Mouse (Mus musculus) cerebellum, postnatal 10 days (tissue): ENCODE results near the gene Lig1.
A peak's percentile ranks its signal among the peaks of the same experiment; 100 is the strongest.
"Not testable (repeated sequence)": the region's sequence is repeated elsewhere in the genome, so short reads cannot be mapped to it uniquely, and the experiment has no call there.

Source experiments
- DNase-seq, 2 experiments: peaks; one replicate each; pipeline ENCODE4 v3.0.0; 2021; ENCODE audit warnings: mixed read lengths in 2 of 2

The Lig1 gene

DNA sequence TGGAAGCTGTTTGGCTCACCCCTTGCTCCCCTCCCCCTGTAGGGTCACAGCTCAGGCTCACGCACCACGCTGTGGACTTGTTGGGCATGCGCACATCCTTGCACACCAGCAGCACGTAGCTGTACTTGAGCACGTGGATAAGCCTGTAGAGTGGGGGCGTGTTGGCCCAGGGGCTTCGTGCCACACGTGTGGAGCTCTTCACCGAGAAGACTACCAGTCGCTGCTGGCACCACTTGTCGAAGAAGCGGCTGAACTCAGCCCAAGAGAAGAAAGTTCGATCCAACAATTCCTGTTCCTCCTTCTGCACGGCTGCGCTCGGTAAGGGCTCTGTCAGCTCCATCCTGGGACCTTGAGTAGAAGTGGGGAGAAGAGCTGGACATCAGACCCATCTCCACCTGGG, at the start of gene Lig1:
Gene Lig1 (plus strand): TSS at position 203 of the 400 bp plus-strand sequence.
- no peak for DNase-seq

DNA sequence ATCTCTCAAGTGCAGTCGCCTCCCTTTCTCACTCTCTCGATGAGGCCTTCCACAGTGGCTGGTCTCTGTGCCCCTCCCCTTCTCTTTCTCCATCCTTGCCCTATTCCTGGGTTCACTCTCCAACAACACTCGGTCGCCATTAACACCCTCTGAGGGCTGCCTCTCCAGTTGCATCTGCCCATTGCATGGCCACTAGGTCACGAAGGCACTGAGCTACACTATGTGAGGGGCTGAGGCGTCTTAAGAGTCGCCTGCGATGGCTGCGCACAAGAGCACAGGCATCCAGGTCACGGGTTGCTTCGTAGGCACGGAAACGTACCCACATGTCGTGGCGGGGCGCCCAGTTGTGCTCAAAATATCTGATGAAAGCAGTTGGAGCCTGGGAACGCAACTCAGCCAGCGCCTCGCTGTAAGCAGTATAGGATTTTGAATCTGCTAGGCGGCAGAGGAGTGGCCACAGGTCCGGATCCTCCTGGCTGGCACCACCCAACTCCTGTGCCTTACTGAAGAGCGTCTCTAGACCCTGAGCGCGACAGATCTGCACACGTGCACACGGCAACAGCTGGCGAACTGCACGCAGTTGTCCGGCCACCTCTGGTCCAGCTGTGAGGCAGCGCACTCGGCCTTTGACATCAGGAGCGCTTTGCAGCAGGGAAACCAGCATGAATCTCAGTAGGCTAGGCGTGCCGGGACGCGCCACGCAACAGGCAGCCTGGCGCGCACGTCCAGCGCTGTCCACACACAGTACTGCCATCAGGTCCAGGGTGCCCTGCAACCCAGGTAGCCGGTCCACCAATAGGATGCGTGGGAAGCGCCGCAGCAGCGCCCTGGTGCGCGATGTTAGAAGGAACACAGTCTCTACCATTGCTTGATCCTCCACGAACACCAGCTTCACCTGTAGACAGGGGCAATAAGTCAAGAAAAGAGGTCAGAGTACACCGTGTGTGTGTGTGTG, 16.1 kb upstream of the Lig1 start:
- no peak for DNase-seq

DNA sequence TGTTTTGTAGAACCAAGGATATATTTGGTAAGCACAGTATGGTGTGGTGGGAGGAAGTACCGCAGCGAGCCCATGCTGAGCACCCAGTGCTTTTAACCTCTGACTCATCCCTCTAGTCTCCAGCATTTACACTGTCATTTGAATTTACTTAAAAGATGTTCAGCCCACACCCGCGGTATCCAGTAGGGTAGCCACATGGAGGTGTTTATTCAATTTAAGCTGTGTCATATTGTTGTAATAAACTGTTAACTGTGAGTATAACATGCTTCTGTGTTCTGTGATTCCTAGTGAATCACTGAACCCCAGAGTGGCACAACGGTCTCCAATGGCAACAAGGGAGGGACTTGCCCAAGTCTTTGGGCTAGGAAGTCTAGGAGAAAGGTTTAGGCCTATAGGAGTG, 13.2 kb upstream of the Lig1 start:
- no peak for DNase-seq

DNA sequence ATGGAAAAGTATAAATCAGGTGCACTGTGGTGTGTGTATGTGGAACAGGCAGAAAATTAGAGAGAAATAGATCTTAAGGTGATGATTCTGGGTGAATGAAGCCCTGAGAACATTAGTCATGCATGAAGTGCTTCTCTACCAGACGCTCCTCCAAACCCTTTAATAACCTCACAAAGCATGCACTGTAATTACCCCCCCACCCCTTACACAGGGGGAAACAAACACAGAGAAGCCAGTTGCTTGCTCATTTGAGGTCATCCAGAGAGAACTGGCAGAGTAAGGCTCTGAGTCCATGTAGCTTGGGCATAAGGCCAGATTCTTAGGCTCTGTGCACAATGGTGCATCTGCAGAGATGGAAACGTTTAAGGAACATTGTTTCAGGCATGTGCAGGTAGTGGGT, 12.7 kb upstream of the Lig1 start:
- DNase-seq: peak in 1 of 2 experiments; percentile 9

DNA sequence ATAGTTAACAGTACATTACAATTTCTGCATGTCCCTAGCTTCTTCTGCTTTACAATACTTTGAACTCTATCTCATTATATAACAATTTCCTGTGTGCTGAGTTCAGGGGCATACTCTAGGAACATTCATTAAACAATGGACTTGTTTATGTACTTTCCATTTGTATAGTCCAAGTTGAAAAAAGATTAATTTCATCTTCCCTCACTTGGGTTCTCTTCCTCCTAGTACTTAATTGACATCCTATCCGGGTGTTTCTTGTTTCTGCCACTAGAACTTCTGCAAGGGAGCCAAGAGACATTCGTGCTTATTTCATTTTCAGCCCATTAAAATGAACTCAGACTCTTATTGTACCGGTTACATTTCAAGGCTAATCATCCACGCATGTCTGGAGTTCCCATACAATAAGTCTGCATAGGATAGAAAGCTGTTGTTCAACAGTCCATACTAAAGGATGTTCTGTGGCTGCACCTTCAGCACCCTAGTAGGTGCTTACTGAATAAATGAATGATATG, 8.3 kb upstream of the Lig1 start:
- DNase-seq: no peak

DNA sequence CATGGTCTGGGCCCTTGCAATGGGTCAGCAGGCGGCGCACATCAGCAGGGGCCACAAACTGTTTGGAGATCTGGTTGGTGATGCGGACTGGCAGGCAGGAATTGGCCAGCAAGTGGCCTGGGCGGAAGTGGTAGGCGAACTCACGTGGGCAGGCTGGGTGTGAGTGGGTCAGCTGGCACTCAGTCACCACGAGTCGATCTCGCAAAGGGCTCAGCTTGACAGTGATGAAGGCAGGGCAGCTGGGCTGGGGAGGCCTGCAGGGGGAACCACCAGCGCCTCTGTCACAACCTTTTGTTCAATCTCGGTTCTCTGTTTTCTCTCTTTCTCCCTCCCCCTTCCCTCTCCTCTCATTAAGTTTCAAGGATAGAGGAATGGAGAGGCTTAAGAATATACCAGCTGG, 7.7 kb upstream of the Lig1 start:
- DNase-seq: no peak

DNA sequence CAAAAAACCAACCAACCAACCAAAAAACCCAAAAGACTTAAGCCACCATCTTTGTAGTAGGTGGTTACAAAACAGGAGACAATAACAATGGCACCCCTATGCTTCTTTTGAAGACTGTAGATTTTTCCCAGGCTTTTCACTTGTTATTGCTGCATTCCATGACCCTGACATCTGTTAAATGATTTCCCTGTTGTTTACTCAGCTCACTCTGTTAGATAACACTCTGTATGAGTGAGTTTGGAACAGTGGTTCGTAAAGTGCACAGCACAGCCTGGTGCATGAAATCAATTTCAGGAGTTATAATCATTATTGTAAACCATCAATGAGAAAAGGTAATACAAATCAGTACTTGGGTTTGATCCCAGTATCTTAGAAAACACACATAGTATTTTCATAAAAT, 5.4 kb upstream of the Lig1 start:
- DNase-seq: no peak

DNA sequence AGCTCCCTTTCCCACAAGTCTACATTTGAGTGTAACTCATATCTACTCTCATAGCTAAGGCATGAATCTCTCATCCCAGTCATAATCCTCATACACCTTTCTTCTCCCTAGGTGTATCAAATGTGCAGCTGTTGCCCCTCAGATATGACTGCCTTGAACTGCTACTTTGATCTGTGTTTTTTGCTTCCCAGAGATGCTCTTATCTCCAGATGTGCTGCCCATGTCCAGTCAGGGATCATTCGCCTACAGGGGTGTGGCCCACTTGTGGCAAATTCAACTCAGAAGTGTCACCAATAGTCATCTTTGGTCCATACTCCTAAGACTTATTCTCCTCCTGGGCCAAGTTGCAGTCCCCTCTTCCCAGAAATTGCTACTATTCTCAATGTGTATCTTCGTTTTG, 750 bp downstream of the Lig1 start:
- no peak for DNase-seq

DNA sequence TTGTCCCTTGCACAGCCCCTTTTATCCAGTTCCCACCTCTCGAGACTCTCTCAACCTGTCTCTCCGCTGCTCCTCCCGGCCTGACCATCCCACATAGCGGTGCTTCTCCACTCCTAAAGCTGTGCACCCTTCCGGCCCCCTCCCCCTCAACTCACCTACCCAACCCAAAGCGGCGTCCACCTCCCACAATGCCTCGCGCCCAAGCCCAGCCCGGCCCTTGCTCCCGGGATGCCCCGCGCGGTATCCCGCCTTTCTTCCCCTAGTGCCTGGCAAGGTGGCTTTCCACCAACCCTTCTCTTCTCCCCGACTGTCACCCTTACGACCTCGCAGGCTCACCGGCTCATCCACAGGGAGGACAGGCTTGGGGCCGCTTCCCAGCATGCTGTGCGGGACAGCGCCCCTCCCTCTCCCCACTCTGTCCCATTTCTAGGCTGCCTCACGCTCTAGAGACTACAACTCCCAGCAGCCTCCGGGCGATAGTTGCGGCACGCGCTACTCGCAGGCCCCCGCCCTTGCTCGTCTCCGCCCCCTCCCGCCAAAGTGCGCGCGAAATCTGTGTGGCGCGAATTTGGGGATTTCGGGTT, 1.3 kb downstream of the Lig1 start, which contains the start of gene Zswim9:
Gene Zswim9 (minus strand): TSS at position 414 of the 584 bp plus-strand sequence.
- peak; percentile 96 to 97 for DNase-seq

DNA sequence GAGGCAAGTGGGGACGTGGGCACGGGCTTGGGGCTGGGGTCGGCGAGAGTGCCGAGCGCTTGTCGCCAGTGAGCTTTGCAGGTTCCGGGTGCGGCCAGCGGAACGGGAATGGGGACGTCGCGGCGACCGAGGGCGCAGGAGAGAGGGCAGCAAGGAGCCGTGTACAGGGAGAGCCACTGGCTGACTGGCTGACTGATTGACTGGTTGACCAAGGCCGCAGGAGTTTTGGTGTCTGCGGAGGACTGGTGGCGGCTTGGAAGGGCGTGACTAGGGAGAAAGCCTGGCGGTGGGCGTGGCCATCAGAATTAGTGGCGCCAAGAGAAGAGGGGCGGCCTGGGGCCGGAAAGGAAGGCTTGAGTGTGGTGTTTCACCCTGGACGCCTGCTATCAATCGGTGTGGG, 1.9 kb downstream of the Lig1 start:
- not testable (repeated sequence) for DNase-seq

DNA sequence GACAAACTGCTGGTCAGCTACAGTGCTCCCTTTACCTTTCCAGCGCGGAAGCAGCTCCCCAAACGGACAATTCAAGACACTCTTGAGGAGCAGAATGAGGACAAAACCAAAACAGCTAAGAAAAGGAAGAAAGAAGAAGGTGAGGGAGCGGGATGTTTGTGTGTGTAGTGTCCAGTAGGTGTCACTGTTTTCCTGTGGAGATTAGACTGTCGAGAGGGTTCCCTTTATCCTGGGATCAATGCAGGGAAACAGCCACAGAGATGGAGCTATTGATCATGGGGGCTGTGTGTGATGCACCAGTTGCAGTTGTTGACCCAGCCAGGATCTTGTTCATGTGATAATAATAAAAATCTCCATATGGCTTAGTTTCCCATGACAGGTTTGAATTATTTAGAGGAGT, 11.5 kb downstream of the Lig1 start:
- DNase-seq: peak; percentile 25 to 45

DNA sequence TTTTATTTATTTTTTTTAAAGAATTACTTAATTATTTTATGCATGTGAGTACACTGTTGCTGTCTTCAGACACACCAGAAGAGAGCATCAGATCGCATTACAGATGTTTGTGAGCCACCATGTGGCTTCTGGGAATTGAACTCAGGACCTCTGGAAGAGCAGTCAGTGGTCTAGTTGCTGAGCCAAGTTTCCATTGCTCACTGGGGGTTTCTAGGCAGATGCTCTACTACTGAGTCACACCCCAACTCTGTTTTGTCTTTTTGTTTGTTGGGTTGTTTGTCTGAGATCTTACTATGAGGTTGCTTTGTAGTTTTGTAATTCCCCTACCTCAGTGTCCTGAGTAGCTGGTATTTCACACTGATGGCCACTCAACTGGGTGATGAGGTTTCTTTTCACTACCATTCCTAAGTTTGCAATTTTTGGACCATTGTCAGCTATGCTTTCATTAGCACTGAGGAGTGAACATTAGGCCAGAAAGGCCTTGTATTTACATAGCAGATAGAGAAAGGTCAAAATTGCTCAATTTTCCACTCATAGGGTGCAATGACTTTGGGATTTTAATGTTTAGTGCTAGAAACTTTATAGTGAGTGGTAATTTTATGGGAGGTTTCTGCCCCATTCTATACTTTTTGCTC, 13.1 kb downstream of the Lig1 start:
- DNase-seq: no peak

DNA sequence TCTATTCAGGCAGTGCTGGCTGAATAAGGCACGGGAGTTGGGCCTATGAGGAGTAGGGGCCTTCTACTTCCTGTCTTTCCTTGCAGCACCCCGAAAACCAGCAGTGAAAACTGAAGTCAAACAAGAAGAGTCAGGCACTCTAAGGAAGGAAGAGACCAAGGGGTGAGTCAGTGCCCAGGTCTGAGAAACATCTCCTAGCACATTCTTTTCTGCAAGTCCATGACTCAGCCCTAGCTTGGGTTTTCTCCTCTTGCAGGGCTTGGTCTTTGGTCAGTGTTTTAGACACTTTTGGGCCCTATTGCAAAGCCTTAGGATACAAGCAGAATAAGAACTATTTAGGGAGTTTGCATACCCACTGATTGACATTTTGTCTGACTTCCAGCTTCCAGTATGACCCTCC, 14.3 kb downstream of the Lig1 start:
- DNase-seq: no peak

DNA sequence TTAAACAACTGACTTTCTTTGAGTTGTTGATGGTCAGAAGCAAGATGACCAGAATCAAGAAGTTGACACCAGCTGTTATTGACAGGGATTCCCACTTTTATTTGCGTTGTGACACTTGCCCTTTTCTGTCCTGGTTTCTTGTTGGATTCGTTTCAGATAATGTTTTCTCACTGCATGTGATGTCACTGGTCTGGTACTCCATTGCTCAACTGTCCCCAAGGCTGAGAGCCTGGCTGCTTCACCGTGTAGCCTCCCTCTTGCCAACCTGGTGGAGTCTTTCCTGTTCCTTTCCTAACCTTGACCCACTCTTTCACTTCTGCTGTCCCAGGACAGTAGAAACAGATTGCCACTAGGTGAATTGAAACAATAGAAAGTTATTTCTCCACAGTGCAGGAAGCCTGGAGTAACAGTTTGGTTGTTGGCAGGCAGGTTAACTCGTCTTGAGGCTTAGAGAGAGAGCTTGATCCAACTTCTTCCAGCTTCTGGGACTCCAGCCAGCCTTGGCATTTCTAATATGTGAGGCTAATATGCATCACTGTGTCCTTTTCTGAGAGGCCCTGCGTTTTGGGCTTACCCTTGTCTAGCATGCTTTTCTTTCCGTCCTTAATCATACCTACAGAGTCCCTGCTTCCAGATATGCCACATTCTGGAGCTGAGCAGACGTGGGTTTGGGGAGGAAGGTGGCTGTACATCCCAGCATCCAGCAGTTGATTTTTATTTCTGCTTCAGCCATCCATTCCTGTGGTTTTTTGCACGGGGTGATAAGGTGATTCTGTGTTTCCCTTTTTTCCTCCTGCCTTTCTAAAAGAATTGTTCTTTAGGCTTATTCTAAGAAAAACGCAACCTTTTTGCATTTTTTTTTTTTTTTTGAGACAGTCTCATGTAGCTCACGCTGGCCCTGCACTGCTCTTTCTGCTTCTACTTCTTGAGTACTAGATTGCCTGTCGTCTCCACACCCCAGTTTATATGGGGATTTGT, 17.1 kb downstream of the Lig1 start:
- peak in 1 of 2 experiments; percentile 25 for DNase-seq

DNA sequence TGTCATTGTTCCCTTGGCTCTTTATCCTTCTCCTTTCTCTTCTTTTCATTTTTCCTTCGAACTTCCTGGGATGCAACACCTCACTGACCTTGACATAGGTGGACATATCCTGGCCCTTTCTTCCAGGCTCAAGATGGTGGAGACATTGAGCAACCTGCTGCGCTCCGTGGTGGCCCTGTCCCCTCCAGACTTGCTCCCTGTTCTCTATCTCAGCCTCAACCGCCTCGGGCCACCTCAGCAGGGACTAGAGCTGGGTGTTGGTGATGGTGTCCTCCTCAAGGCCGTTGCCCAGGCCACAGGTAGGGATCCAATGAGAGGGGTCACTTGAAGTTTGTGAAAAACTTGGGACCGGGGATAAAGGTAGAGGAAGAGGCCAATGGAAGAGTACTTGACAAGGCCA, 18.2 kb downstream of the Lig1 start:
- no peak for DNase-seq

DNA sequence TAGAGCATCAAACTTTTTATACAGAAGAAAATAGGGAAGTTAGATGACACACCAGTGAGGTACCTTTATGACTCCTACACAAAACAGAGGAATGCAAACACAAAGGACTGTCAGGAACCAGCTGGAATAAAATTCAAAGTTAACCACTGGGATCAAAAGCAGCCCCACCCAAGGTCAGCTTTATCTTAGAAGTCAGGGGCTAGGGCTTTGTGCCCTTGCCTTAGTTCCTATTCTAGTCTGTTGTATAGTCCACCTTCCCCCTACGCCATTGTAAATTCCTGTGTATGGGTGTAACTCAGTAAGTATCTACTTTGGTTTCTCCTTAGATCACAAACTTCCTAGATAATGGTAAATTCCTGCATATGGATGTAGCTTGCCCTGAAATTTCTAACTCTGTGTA, 20.6 kb downstream of the Lig1 start:
- DNase-seq: no peak

DNA sequence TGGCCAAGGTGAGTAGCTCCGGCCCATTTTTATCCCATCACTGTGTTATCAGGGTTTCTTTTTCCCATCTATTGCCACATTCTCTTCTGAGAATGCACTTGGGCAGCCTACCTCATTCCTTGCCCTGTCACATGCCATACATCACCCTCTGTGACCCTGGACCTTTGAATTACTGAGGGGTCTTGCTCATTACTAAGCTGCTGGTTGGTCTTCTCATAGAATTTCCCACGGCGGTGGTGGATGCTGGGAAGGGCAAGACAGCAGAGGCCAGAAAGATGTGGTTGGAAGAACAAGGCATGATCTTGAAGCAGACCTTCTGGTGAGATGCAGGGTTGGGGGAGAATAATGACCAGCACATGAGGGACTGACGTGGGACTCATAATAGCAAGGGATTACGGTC, 21.7 kb downstream of the Lig1 start:
- no peak for DNase-seq

DNA sequence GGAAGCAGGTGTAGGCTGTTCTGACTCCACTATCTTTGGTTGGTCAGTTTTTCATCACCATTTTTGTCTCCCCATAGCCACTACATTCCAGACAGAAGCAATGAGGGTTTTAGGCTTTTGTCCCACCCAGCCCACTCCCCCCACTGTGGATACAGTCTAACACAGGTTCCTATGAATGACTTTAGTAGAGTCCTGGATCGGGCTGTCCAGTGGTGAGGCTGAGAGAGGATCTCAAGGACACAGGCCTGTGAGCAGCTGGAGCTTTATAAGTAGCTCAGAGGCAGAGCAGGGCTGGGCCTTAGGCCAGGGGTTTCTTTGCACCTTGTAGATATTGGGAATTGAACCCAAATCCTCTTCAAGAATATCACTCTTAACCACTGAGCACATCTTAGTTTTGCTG, 24.6 kb downstream of the Lig1 start:
- DNase-seq: no peak

DNA sequence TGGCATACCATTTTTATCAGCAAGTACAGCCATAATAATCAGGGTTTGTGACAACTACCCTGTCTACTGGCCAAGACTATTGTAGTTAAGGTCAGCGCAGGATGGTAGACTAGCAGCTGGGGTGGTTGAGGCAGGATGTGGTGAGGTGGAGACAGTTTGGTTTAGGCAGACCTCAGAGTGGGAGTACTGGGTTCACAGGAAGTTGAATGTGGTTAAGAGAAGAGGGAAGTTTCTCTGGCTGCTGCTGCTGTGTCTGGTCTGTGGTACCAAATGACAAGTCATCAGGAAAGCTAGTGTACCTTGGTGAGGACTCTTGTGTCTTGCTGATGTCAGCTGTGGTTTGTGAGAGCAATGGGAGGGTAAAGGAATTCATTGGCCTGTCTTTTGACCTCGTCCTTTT, 25.7 kb downstream of the Lig1 start:
- DNase-seq: no peak

DNA sequence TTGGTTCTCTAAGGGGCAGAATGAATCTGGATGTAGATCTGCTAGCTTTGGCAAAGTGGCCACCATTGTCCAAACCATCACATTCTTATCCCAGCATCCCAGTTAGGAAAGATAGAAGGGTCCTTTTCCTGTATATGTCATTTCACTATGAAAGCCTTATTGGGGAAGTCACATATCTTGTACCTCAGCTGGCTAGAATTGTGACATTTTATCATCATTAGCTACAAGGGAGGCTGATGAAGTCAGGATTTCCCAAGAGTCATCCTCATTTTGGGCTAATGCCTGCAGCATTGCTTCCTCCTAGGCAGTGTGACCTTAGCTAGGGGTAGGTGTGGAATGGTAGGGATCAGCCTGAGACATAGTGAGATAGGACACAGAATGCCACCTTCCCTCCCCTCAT, 26.3 kb downstream of the Lig1 start:
- no peak for DNase-seq

DNA sequence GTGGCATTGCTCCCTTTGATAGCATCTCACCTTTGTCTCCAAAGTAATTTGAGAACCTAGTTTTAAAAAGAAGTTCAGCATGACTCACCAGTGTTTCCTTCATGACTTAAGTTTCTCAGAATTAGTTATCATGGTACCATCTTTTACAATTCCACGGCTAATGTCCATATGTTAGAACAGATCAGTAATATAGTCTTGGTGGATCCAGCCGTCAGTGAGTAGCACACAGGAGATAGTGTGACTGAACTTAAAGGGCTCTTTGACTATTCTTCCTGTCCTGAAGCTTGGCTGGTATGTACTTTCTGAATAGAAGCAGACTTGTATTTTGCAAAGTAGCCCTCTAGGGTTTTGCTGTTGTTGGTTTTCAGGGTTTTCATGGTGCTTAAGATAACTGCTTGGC, 32.3 kb downstream of the Lig1 start:
- no peak for DNase-seq

DNA sequence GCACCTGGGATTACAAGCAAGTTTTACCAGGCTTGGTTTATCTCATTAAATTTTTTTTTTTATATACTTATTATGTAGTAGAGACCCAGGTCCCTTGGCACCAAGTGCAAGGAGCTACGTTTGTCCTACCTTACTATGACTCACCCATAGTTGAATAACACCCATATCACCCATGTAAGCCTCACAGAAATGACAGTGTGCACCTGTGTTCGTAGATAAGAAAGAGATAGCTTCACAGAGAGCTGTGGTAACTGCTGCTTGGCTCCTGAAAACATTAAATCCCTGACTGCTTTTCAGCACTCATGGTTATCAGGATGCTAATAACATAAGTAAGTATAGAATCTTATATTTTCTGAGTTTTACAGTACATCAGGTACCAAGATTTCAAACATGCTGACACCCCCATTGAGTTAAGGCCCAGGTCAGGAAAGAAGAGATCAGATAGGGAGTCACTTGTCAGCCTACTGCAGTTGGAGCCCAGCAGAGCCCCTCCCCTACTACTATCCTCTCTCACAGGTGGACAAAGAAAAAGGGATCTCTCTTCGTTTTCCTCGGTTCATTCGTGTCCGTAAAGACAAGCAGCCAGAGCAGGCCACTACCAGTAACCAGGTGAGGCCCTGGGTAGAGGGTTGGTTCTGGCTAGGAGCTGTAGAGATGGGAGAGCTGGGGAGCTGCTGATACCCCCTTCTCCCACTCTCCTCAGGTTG, 33.6 kb downstream of the Lig1 start:
- DNase-seq: no peak
